Mouse (Mus musculus): Measurements from ENCODE around the gene Tnrc18.

The Tnrc18 gene

GRCm38 (mm10) chr5:142822286-142823095 lies 5.0 kb upstream of the Tnrc18 start:
- DNase-seq (ENCODE audit: low spot score), result peak; percentile 27

- DNase-seq (ENCODE audit: low spot score), result no peak
Observed at GRCm38 (mm10) chr5:142821974-142822285, 4.5 kb upstream of the Tnrc18 start.

GRCm38 (mm10) chr5:142821266-142821973 lies 4.0 kb upstream of the Tnrc18 start:
- peak; percentile 86 for DNase-seq (ENCODE audit: low spot score)

- DNase-seq (ENCODE audit: low spot score), result peak; percentile 47
Observed at GRCm38 (mm10) chr5:142820276-142821265, 3.1 kb upstream of the Tnrc18 start.

GRCm38 (mm10) chr5:142819385-142820275 lies 2.2 kb upstream of the Tnrc18 start:
- peak; percentile 82 for DNase-seq (ENCODE audit: low spot score)

- peak; percentile 74 for DNase-seq (ENCODE audit: low spot score)
Observed at GRCm38 (mm10) chr5:142818435-142819360, 1.2 kb upstream of the Tnrc18 start.

- peak; percentile 71 for DNase-seq (ENCODE audit: low spot score)
Observed at GRCm38 (mm10) chr5:142816811-142817523, 495 bp downstream of the Tnrc18 start.

- DNase-seq (ENCODE audit: low spot score), result peak; percentile 31
Observed at GRCm38 (mm10) chr5:142816031-142816810, 1.2 kb downstream of the Tnrc18 start.

- DNase-seq (ENCODE audit: low spot score), result no peak
Observed at GRCm38 (mm10) chr5:142815421-142816001, 2.0 kb downstream of the Tnrc18 start.

- peak; percentile 49 for DNase-seq (ENCODE audit: low spot score)
Observed at GRCm38 (mm10) chr5:142814711-142815420, 2.6 kb downstream of the Tnrc18 start.

GRCm38 (mm10) chr5:142814161-142814651 lies 3.3 kb downstream of the Tnrc18 start:
- DNase-seq (ENCODE audit: low spot score), result peak; percentile 34

GRCm38 (mm10) chr5:142813722-142814111 lies 3.7 kb downstream of the Tnrc18 start:
- DNase-seq (ENCODE audit: low spot score), result no peak

- no peak for DNase-seq (ENCODE audit: low spot score)
Observed at GRCm38 (mm10) chr5:142812976-142813721, 4.3 kb downstream of the Tnrc18 start.

- DNase-seq (ENCODE audit: low spot score), result no peak
Observed at GRCm38 (mm10) chr5:142812621-142812975, 4.9 kb downstream of the Tnrc18 start.

- no peak for DNase-seq (ENCODE audit: low spot score)
Observed at GRCm38 (mm10) chr5:142811870-142812443, 5.5 kb downstream of the Tnrc18 start.

Measured in testis, postnatal 14 days (tissue).